Mouse (Mus musculus) stomach, postnatal 0 days (tissue): ENCODE measurements around the gene Cdc73. TPM values are rescaled to one million over a fixed set of nuclear protein-coding genes. Genes with fewer than 3 reads are reported as not detected.
"Not testable (repeated sequence)": the region's sequence is repeated elsewhere in the genome, so short reads cannot be mapped to it uniquely, and the experiment has no call there.

Experiments
- ATAC-seq: fragments of 200-750 bp; cut with Nextera tagmentation; 2 replicates; pipeline ENCODE4 v1.8.0; 2017; ENCODE audit not compliant: low FRiP score, low TSS enrichment
- DNase-seq: peaks from one replicate; pipeline ENCODE4 v3.0.0-alpha.2; 2016; ENCODE audit warnings: low spot score
- H3K27ac ChIP-seq: fragments of 300-500 bp; sonication (generic); replicated peaks from 2 replicates; pipeline ENCODE4 v1.5.1; 2014; ENCODE audit warnings: mild to moderate bottlenecking, control low read depth
- H3K27me3 ChIP-seq: fragments of 300-500 bp; sonication (generic); 2 replicates; pipeline ENCODE4 v1.6.1; 2014; ENCODE audit warnings: low read length; ENCODE audit not compliant: control insufficient read depth, insufficient read depth
- H3K36me3 ChIP-seq: fragments of 300-500 bp; sonication (generic); 2 replicates; pipeline ENCODE4 v1.6.1; 2014; ENCODE audit warnings: low read length, mixed read lengths; ENCODE audit not compliant: control insufficient read depth, insufficient read depth
- H3K4me1 ChIP-seq: fragments of 300-500 bp; sonication (generic); replicated peaks from 2 replicates; pipeline ENCODE4 v1.6.1; 2014; ENCODE audit warnings: antibody characterized with exemption; ENCODE audit not compliant: control insufficient read depth, insufficient read depth
- H3K4me2 ChIP-seq: fragments of 300-500 bp; sonication (generic); replicated peaks from 2 replicates; pipeline ENCODE4 v1.6.1; 2014; ENCODE audit warnings: low read depth, mild to moderate bottlenecking, control low read depth, moderate library complexity
- H3K4me3 ChIP-seq: fragments of 300-500 bp; sonication (generic); 2 replicates; pipeline ENCODE4 v1.5.1; 2014; ENCODE audit warnings: low read depth, low read length, control low read depth
- H3K9ac ChIP-seq: fragments of 300-500 bp; sonication (generic); 2 replicates; pipeline ENCODE4 v1.6.1; 2014; ENCODE audit warnings: mild to moderate bottlenecking, low read length, control low read depth, mixed read lengths
- H3K9me3 ChIP-seq: fragments of 300-500 bp; sonication (generic); 2 replicates; pipeline ENCODE4 v1.6.1; 2016; ENCODE audit warnings: low read length; ENCODE audit not compliant: control insufficient read depth
- CTCF ChIP-seq: IDR thresholded peaks from 2 replicates; pipeline ENCODE4 v1.5.1; 2016; ENCODE audit warnings: antibody characterized with exemption, low read depth, mild to moderate bottlenecking, moderate library complexity
- EP300 ChIP-seq: optimal IDR thresholded peaks from 2 replicates; pipeline ENCODE3; 2016; ENCODE audit warnings: antibody characterized with exemption
- WGBS: fragments of 180-500 bp; shearing (Covaris S2); extraction: QIAGEN DNeasy Blood & Tissue Kit; methylation state at CpG from one replicate; pipeline ENCODE4 v1.1.7; 2014; 5-methylcytosine and 5-hydroxymethylcytosine counted together
- polyA plus RNA-seq: library from polyadenylated mRNA; unstranded; fragments of >200 nt; fragmentation: Nextera tagmentation; extraction: Ambion mirVana; gene quantifications from 2 replicates; pipeline ENCODE4 v1.2.1, GENCODE M21; 2015

The Cdc73 gene
- polyA plus RNA-seq, 1 experiment from 2014 or later: 11.8 TPM

DNA sequence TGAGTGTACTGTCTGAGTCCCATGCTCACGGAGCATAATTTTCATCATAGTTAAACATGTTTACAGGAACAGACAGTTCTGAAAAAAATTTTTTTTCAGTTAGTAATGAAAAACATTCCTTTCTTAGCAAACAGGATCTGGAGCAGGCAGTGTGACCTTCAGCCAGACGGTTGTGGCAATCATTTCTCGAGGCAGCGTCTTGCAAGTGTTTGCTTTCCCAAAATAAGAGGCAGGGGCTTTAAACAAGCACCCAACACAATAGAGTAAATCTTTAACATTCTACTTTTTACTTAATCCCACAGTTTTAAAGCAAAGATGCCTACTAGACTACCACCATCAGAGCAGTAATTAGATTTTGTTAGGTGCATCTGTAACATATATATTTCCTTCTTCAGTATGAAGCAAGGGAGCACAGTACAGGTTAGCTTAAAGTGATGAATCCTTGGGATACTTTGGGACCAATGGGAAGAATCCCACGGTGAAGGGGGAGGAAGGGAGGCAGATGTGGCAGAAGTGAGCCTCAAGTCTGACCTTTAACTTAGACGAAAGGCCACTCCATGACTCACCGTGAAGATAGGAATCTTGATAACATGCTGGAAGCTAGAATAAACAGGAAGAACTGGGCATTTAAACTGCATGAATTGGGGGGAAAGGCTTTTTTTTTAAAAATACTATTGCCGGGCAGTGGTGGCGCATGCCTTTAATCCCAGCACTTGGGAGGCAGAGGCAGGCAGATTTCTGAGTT lies 25.2 kb upstream of the Cdc73 start:
- no peaks in the 10 kb centered on the region for H3K9me3 ChIP-seq
- H3K36me3 ChIP-seq: no peaks in the 10 kb centered on the region
- 40% methylated on average over 9 of the region's 9 CpGs for WGBS
- H3K27ac ChIP-seq: no peak overlapping the region
- no peak for DNase-seq
- H3K9ac ChIP-seq: no peak overlapping the region
- no peak overlapping the region for H3K4me3 ChIP-seq
- no peak overlapping the region for H3K4me2 ChIP-seq
- no peak for TF ChIP-seq CTCF
- no peak for TF ChIP-seq EP300
- H3K27me3 ChIP-seq: no peaks in the 10 kb centered on the region
- no peaks in the 10 kb centered on the region for H3K4me1 ChIP-seq
- no peak for ATAC-seq

DNA sequence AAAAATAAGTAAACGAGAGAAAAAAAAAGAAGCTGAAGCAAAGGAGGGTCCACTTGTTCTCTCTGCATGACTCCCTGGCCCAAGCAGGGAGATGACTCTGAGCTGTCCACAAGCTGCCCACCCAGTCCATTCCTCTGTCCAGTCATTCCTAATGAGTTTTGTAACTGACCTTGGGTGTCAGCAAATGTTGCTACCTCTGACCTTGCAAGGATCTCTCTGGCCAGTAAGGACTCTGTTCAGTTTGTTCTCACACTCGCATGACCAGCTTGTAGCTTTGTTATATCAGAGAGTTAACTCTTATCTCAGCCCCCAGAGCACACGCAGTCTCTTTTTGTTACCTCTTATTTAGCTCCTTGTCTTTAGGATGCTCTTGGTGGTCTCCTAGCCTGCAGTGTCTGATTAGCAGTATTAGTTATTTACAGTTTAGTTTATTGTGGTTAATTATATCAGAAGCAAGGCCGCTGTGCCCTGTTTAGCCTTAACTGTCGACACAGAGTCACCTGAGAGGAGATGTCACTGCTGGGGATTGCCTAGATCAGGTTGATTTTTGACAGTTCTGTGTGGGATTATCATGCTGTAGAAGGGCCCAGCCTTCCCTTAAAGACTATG lies 21.9 kb upstream of the Cdc73 start:
- no peak overlapping the region for H3K9ac ChIP-seq
- H3K9me3 ChIP-seq: no peaks in the 10 kb centered on the region
- no peak overlapping the region for H3K4me3 ChIP-seq
- 78% methylated on average over 5 of the region's 5 CpGs for WGBS
- H3K4me1 ChIP-seq: no peaks in the 10 kb centered on the region
- H3K27ac ChIP-seq: no peak overlapping the region
- no peaks in the 10 kb centered on the region for H3K36me3 ChIP-seq
- H3K4me2 ChIP-seq: no peak overlapping the region
- TF ChIP-seq CTCF: no peak
- no peak for TF ChIP-seq EP300
- DNase-seq (no peak), ATAC-seq (no peak)
- H3K27me3 ChIP-seq: no peaks in the 10 kb centered on the region

- no CpG with 5 or more reads among the region's 2 CpGs for WGBS
- not testable (repeated sequence) for H3K36me3 ChIP-seq, ATAC-seq, DNase-seq, H3K27me3 ChIP-seq, H3K9me3 ChIP-seq, H3K4me1 ChIP-seq, H3K4me3 ChIP-seq, H3K27ac ChIP-seq, H3K4me2 ChIP-seq, H3K9ac ChIP-seq
Measured at GRCm38 (mm10) chr1:143716038-143716437, 13.3 kb upstream of the Cdc73 start, which contains the start of gene Glrx2. Glrx2 (plus strand) TSS chr1:143716338.

GRCm38 (mm10) chr1:143710627-143710976 lies 7.9 kb upstream of the Cdc73 start:
- H3K4me3 ChIP-seq: no peak overlapping the region
- ATAC-seq (no peak), DNase-seq (no peak)

GRCm38 (mm10) chr1:143709966-143710626 lies 7.4 kb upstream of the Cdc73 start:
- Histone ChIP-seq H3K4me3 (no peak overlapping the region), H3K27ac (no peak overlapping the region), H3K9ac (no peak overlapping the region), H3K4me1 (no peaks in the 10 kb centered on the region), H3K27me3 (no peaks in the 10 kb centered on the region), H3K36me3 (no peaks in the 10 kb centered on the region), H3K9me3 (no peaks in the 10 kb centered on the region), H3K4me2 (no peak overlapping the region)
- no peak for DNase-seq
- ATAC-seq: peak; percentile 56; the same call in 1 of the 2 replicates
- TF ChIP-seq EP300 (no peak), CTCF (no peak)
- WGBS: 62% methylated on average over 7 of the region's 7 CpGs

More at GRCm38 (mm10) chr1:143710627-143710976, 7.9 kb upstream of the Cdc73 start:
- Histone ChIP-seq H3K4me1 (no peaks in the 10 kb centered on the region), H3K9me3 (no peaks in the 10 kb centered on the region), H3K4me2 (no peak overlapping the region), H3K27me3 (no peaks in the 10 kb centered on the region), H3K9ac (no peak overlapping the region), H3K27ac (no peak overlapping the region), H3K36me3 (no peaks in the 10 kb centered on the region)
- WGBS: 45% methylated on average over 5 of the region's 5 CpGs
- TF ChIP-seq EP300: no peak
- TF ChIP-seq CTCF: no peak

GRCm38 (mm10) chr1:143708361-143708760 lies 5.7 kb upstream of the Cdc73 start:
- no peaks in the 10 kb centered on the region for H3K27me3 ChIP-seq
- TF ChIP-seq CTCF (no peak), EP300 (no peak)
- ATAC-seq (no peak), DNase-seq (no peak)
- H3K36me3 ChIP-seq: no peaks in the 10 kb centered on the region
- no peak overlapping the region for H3K4me3 ChIP-seq
- H3K4me2 ChIP-seq: no peak overlapping the region
- no peak overlapping the region for H3K27ac ChIP-seq
- 64% methylated on average over 6 of the region's 6 CpGs for WGBS
- H3K4me1 ChIP-seq: no peaks in the 10 kb centered on the region
- H3K9me3 ChIP-seq: no peaks in the 10 kb centered on the region
- H3K9ac ChIP-seq: no peak overlapping the region
